Mouse (Mus musculus) hindbrain, embryonic 11.5 days (tissue): ENCODE measurements at regions not wholly inside any gene's neighbourhood (a gene's known extent, or its start where the extent isn't known, plus 50 kb on each side); places are given as distances from the start of the nearest gene placed in this dataset.

ENCODE experiments used
- ATAC-seq: fragments of 200-750 bp; cut with Nextera tagmentation; 2 replicates; pipeline ENCODE4 v1.8.0; 2017; ENCODE audit warnings: mild to moderate bottlenecking, moderate TSS enrichment, moderate library complexity; ENCODE audit not compliant: low FRiP score
- DNase-seq: peaks from one replicate; pipeline ENCODE4 v3.0.0-alpha.2; 2015; ENCODE audit warnings: low spot score
- H3K27ac ChIP-seq: fragments of 300-500 bp; sonication (generic); 2 replicates; pipeline ENCODE4 v1.5.1; 2014; ENCODE audit warnings: mild to moderate bottlenecking, low read depth, low read length
- H3K27me3 ChIP-seq: fragments of 300-500 bp; sonication (generic); 2 replicates; pipeline ENCODE4 v1.6.1; 2014; ENCODE audit warnings: mild to moderate bottlenecking, low read length, moderate library complexity, mixed read lengths; ENCODE audit not compliant: control insufficient read depth, insufficient read depth
- H3K36me3 ChIP-seq: fragments of 300-500 bp; sonication (generic); 2 replicates; pipeline ENCODE4 v1.6.1; 2014; ENCODE audit warnings: mild to moderate bottlenecking, low read length, moderate library complexity, mixed read lengths; ENCODE audit not compliant: control insufficient read depth, insufficient read depth
- H3K4me1 ChIP-seq: fragments of 300-500 bp; sonication (generic); replicated peaks from 2 replicates; pipeline ENCODE4 v1.6.1; 2014; ENCODE audit warnings: low read length, mixed read lengths; ENCODE audit not compliant: control insufficient read depth, insufficient read depth
- H3K4me2 ChIP-seq: fragments of 300-500 bp; sonication (generic); replicated peaks from 2 replicates; pipeline ENCODE4 v1.6.1; 2014; ENCODE audit warnings: mild to moderate bottlenecking, low read depth, low read length
- H3K4me3 ChIP-seq: fragments of 300-500 bp; sonication (generic); 2 replicates; pipeline ENCODE4 v1.5.1; 2014; ENCODE audit warnings: low read depth, low read length
- H3K9ac ChIP-seq: fragments of 300-500 bp; sonication (generic); 2 replicates; pipeline ENCODE4 v1.6.1; 2014; ENCODE audit warnings: low read depth, low read length
- H3K9me3 ChIP-seq: fragments of 300-500 bp; sonication (generic); 2 replicates; pipeline ENCODE4 v1.6.1; 2016; ENCODE audit warnings: low read length; ENCODE audit not compliant: control insufficient read depth
- WGBS: fragments of 180-500 bp; shearing (Covaris S2); extraction: QIAGEN DNeasy Blood & Tissue Kit; methylation state at CpG from one replicate; pipeline ENCODE4 v1.1.7; 2014; 5-methylcytosine and 5-hydroxymethylcytosine counted together

DNA sequence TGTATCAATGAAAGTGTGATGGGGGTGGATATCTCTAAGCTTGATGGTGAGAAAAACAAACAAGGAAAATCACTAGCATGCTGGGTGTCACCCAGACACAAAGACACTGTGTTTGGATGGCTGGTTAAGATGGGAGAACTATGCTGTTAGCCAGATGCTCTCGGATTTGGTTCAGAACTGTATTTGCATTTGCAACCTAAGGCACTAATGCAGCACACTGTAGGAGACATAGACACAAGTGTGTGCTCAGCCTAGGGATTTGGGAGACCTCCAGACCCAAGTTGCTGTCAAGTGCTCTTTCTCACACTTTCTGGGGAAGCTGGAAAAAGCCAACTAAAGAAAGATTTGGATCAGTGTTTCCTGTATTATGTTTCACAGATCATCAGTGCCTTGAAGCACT lies 173.1 kb upstream of the Prkcq start:
- Histone ChIP-seq H3K4me2 (no peak overlapping the region), H3K9ac (no peak overlapping the region), H3K9me3 (no peaks in the 10 kb centered on the region), H3K4me3 (no peak overlapping the region), H3K27ac (no peak overlapping the region), H3K36me3 (no peaks in the 10 kb centered on the region), H3K4me1 (no peaks in the 10 kb centered on the region), H3K27me3 (no peaks in the 10 kb centered on the region)
- 49% methylated on average over 1 of the region's 1 CpGs for WGBS
- no peak for DNase-seq
- no peak for ATAC-seq

GRCm38 (mm10) chr2:10999217-10999618 lies 172.7 kb upstream of the Prkcq start:
- DNase-seq: no peak
- WGBS: 83% methylated on average over 1 of the region's 1 CpGs
- H3K36me3 ChIP-seq: no peaks in the 10 kb centered on the region
- H3K9me3 ChIP-seq: no peaks in the 10 kb centered on the region
- no peak overlapping the region for H3K9ac ChIP-seq
- no peak overlapping the region for H3K4me3 ChIP-seq
- no peak overlapping the region for H3K27ac ChIP-seq
- ATAC-seq: no peak
- no peak overlapping the region for H3K4me2 ChIP-seq
- no peaks in the 10 kb centered on the region for H3K4me1 ChIP-seq
- no peaks in the 10 kb centered on the region for H3K27me3 ChIP-seq

GRCm38 (mm10) chr2:11005806-11006205 lies 166.1 kb upstream of the Prkcq start:
- no peaks in the 10 kb centered on the region for H3K9me3 ChIP-seq
- 91% methylated on average over 2 of the region's 2 CpGs for WGBS
- H3K36me3 ChIP-seq: no peaks in the 10 kb centered on the region
- no peaks in the 10 kb centered on the region for H3K27me3 ChIP-seq
- H3K9ac ChIP-seq: no peak overlapping the region
- H3K27ac ChIP-seq: no peak overlapping the region
- no peaks in the 10 kb centered on the region for H3K4me1 ChIP-seq
- ATAC-seq (no peak), DNase-seq (no peak)
- no peak overlapping the region for H3K4me3 ChIP-seq
- no peak overlapping the region for H3K4me2 ChIP-seq

DNA sequence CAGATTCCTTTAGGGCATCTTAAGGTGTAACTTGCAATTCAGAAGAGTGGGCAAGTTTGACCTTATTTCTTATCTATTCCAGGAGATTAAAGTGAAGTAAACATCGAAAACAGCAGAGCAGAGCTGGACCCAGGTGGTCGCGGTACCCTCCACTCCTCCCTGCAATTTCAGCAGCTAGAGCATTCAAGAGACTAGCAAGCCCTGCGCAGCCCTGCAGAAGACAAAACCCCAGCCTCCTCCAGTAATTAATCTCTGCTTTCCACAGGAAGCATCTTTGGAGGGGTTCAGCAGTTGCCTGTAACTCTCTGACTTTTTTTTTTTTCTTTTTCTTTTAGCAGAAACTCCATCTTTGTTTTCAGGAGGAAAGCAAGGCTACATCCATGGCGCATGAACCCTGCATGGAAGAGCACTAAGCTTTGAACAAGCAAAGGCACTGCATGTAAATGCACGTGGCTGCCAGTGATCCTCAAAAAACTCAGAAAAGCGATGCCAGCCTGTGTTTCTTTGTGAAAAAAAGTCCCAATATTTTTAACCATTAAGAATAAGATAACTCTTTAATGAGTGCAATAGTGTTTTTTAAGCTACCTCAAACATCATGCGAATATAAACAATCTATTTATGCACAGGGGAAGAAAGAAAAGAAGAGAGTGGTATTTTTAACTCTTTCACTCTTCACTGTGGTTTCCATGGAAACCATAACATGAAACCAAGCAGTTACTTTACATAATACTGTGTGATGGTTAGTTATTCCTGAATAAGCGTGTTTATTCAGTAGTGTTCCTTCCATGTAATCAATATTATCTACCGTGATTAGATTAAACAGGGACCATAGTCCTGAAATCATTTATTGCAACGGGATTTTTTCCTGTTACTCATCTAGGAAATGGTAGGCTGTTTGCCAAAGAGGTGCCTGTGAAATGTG lies 160.6 kb upstream of the Prkcq start:
- no peaks in the 10 kb centered on the region for H3K9me3 ChIP-seq
- no peak overlapping the region for H3K4me2 ChIP-seq
- H3K4me3 ChIP-seq: no peak overlapping the region
- no peak overlapping the region for H3K9ac ChIP-seq
- WGBS: 52% methylated on average over 11 of the region's 11 CpGs
- H3K36me3 ChIP-seq: no peaks in the 10 kb centered on the region
- H3K4me1 ChIP-seq: no peaks in the 10 kb centered on the region
- peak; percentile 11 for DNase-seq
- H3K27me3 ChIP-seq: no peaks in the 10 kb centered on the region
- ATAC-seq: peak; percentile 61
- H3K27ac ChIP-seq: no peak overlapping the region

DNA sequence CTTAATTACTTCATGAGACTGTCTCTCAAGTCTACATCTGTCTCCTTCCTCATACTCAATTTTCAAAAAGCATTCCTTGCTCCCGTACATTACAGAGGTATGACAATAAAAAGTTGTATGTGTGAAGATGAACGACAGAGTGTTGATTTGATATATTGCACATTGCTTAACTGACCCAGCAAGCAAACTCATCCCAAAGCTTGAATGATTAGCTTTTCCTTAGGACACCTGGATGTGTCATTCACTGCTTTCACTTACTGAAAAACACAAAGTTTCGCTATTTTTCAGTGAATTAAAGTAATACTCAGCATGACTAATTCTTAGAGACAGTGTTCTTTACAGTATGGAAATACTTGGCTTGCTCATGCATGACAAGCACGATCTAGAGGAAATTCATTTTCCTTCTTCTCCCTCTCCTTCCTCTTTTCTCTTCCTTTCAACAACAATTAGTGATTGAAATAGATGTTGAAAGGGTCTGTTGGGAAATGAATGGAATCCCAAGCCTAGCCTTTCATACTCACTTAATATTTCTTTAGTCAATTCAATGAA lies 159.5 kb upstream of the Prkcq start:
- H3K4me3 ChIP-seq: no peak overlapping the region
- H3K27ac ChIP-seq: no peak overlapping the region
- no peaks in the 10 kb centered on the region for H3K27me3 ChIP-seq
- ATAC-seq: no peak
- no peaks in the 10 kb centered on the region for H3K4me1 ChIP-seq
- no peak overlapping the region for H3K4me2 ChIP-seq
- no peaks in the 10 kb centered on the region for H3K9me3 ChIP-seq
- DNase-seq: no peak
- WGBS: 82% methylated on average over 4 of the region's 4 CpGs
- H3K9ac ChIP-seq: no peak overlapping the region
- no peaks in the 10 kb centered on the region for H3K36me3 ChIP-seq

- Histone ChIP-seq H3K4me2 (no peak overlapping the region), H3K4me3 (no peak overlapping the region), H3K9me3 (no peaks in the 10 kb centered on the region), H3K27ac (no peak overlapping the region), H3K9ac (no peak overlapping the region), H3K36me3 (no peaks in the 10 kb centered on the region), H3K4me1 (no peaks in the 10 kb centered on the region), H3K27me3 (no peaks in the 10 kb centered on the region)
- 91% methylated on average over 3 of the region's 3 CpGs for WGBS
- ATAC-seq (no peak), DNase-seq (no peak)
Observed at GRCm38 (mm10) chr2:11013154-11013553, 158.8 kb upstream of the Prkcq start.

DNA sequence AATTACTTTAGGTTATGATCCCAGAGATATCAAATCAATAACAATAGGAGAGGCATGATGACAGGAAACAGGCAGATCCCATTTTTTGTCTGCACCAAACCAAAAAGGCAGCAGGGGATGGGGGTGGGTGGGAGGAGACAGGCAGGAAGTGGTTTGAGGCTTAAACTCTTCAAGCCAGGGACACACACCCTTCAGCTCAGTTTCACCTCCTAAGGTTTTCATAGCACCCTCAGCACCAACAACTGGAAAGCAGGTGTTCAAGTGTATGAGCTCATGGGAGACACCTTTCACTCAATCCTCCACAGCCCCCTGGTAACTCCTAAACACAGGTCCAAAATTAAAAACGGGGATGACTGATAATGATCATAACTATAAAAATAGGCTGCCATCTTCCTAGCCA lies 155.5 kb upstream of the Prkcq start:
- 87% methylated on average over 1 of the region's 1 CpGs for WGBS
- Histone ChIP-seq H3K4me2 (no peak overlapping the region), H3K27me3 (no peaks in the 10 kb centered on the region), H3K4me3 (no peak overlapping the region), H3K9me3 (no peaks in the 10 kb centered on the region), H3K36me3 (no peaks in the 10 kb centered on the region), H3K9ac (no peak overlapping the region), H3K4me1 (no peaks in the 10 kb centered on the region), H3K27ac (no peak overlapping the region)
- DNase-seq (no peak), ATAC-seq (no peak)

DNA sequence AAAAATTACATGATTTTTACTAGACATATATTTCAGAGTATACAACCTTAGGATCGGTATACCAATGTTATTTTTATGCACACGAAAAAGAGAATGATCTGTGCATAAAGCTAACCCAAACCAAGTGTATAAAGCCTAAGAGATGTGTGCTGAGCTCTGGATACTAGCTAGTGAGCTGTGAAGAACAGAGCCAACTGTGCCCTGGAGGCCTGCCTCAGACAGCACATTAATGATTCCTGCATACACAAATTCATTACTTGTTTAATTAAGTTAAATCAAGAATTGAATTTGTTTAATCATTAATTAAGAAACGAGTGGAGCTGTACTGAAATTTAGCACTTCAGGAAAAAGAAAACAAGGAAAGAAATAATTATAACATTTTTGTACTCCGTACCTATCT lies 139.0 kb upstream of the Prkcq start:
- 86% methylated on average over 4 of the region's 4 CpGs for WGBS
- no peak overlapping the region for H3K4me3 ChIP-seq

GRCm38 (mm10) chr2:11034178-11034577 lies 137.7 kb upstream of the Prkcq start:
- H3K9ac ChIP-seq: no peak overlapping the region
- H3K4me3 ChIP-seq: no peak overlapping the region
- H3K9me3 ChIP-seq: no peaks in the 10 kb centered on the region
- ATAC-seq (peak; percentile 63; the same call in 1 of the 2 replicates), DNase-seq (peak; percentile 26)
- no peak overlapping the region for H3K4me2 ChIP-seq
- H3K27ac ChIP-seq: no peak overlapping the region
- H3K4me1 ChIP-seq: no peaks in the 10 kb centered on the region
- H3K36me3 ChIP-seq: no peaks in the 10 kb centered on the region
- no peaks in the 10 kb centered on the region for H3K27me3 ChIP-seq
- WGBS: 42% methylated on average over 1 of the region's 1 CpGs

More for the DNA sequence above, 139.0 kb upstream of the Prkcq start:
- DNase-seq: no peak
- Histone ChIP-seq H3K9me3 (no peaks in the 10 kb centered on the region), H3K4me2 (no peak overlapping the region), H3K36me3 (no peaks in the 10 kb centered on the region), H3K27me3 (no peaks in the 10 kb centered on the region), H3K27ac (no peak overlapping the region), H3K9ac (no peak overlapping the region), H3K4me1 (no peaks in the 10 kb centered on the region)
- no peak for ATAC-seq
